Mouse (Mus musculus): ENCODE measurements around the gene Atp12a.

- TF ChIP-seq CTCF (IDR thresholded peaks at IDR 0.05; ENCODE audit: control insufficient read depth, insufficient read depth, insufficient replicate concordance, low read depth, low read length) (peak; percentile 37; the same call in 1 of the 2 replicates), POLR2A (IDR thresholded peaks at IDR 0.05; ENCODE audit: control insufficient read depth, low read depth, low read length) (no peak)
Measured at GRCm38 (mm10) chr14:56368834-56369233, 4.0 kb downstream of the Atp12a start.

Data from testis, adult 2 months (tissue).